Mouse (Mus musculus) kidney, postnatal 0 days (tissue): ENCODE results near the gene Ppfibp2. TPM values are rescaled to one million over a fixed set of nuclear protein-coding genes. Genes with fewer than 3 reads are reported as not detected.

Experiments used
- ATAC-seq: fragments of 200-750 bp; cut with Nextera tagmentation; replicated peaks from 2 replicates; pipeline ENCODE4 v1.8.0; 2017; ENCODE audit warnings: low read depth, moderate number of reproducible peaks, moderate TSS enrichment, moderate library complexity; ENCODE audit not compliant: low FRiP score
- DNase-seq: peaks from one replicate; pipeline ENCODE4 v3.0.0-alpha.2; 2016; ENCODE audit warnings: low spot score
- H3K27ac ChIP-seq: fragments of 300-500 bp; sonication (generic); 2 replicates; pipeline ENCODE4 v1.5.1; 2014; ENCODE audit warnings: mild to moderate bottlenecking
- H3K27me3 ChIP-seq: fragments of 300-500 bp; sonication (generic); 2 replicates; pipeline ENCODE4 v1.6.1; 2014; ENCODE audit warnings: low read length, mixed read lengths; ENCODE audit not compliant: insufficient read depth
- H3K36me3 ChIP-seq: fragments of 300-500 bp; sonication (generic); 2 replicates; pipeline ENCODE4 v1.6.1; 2014; ENCODE audit warnings: low read length, mixed read lengths; ENCODE audit not compliant: insufficient read depth
- H3K4me1 ChIP-seq: fragments of 300-500 bp; sonication (generic); replicated peaks from 2 replicates; pipeline ENCODE4 v1.6.1; 2014; ENCODE audit warnings: antibody characterized with exemption, low read length, mixed read lengths; ENCODE audit not compliant: insufficient read depth
- H3K4me2 ChIP-seq: fragments of 300-500 bp; sonication (generic); 2 replicates; pipeline ENCODE4 v1.6.1; 2014; ENCODE audit warnings: mild to moderate bottlenecking, low read length, moderate library complexity, mixed read lengths
- H3K4me3 ChIP-seq: fragments of 300-500 bp; sonication (generic); replicated peaks from 2 replicates; pipeline ENCODE4 v1.5.1; 2014; ENCODE audit warnings: low read depth, low read length
- H3K9ac ChIP-seq: fragments of 300-500 bp; sonication (generic); 2 replicates; pipeline ENCODE4 v1.6.1; 2014; ENCODE audit warnings: low read depth, low read length
- H3K9me3 ChIP-seq: fragments of 300-500 bp; sonication (generic); replicated peaks from 2 replicates; pipeline ENCODE4 v1.6.1; 2016; ENCODE audit warnings: low read length, inconsistent platforms, mixed read lengths
- CTCF ChIP-seq: IDR thresholded peaks from 2 replicates; pipeline ENCODE4 v1.5.1; 2016; ENCODE audit warnings: antibody characterized with exemption, low read depth, mild to moderate bottlenecking, moderate library complexity
- WGBS: fragments of 180-500 bp; shearing (Covaris S2); extraction: QIAGEN DNeasy Blood & Tissue Kit; methylation state at CpG from one replicate; pipeline ENCODE4 v1.1.7; 2014; 5-methylcytosine and 5-hydroxymethylcytosine counted together
- polyA plus RNA-seq: library from polyadenylated mRNA; unstranded; fragments of >200 nt; fragmentation: Nextera tagmentation; extraction: Ambion mirVana; gene quantifications from 2 replicates; pipeline ENCODE4 v1.2.1, GENCODE M21; 2015

Gene Ppfibp2
- polyA plus RNA-seq, 1 experiment from 2014 or later: 8.3 TPM

- Histone ChIP-seq H3K9me3 (no peaks in the 10 kb centered on the region), H3K9ac (no peak overlapping the region), H3K27ac (no peak overlapping the region), H3K4me2 (no peak overlapping the region), H3K4me1 (no peaks in the 10 kb centered on the region), H3K27me3 (no peaks in the 10 kb centered on the region), H3K4me3 (no peak overlapping the region), H3K36me3 (no peaks in the 10 kb centered on the region)
- no peak for TF ChIP-seq CTCF
- WGBS: 62% methylated on average over 4 of the region's 4 CpGs
- ATAC-seq (0 out of 2 replicates have a peak, but pooled peaks have one; percentile 21), DNase-seq (no peak)
Measured at GRCm38 (mm10) chr7:107602505-107602904, 7.5 kb downstream of the Ppfibp2 start.

GRCm38 (mm10) chr7:107602913-107603312 is 7.9 kb downstream of the Ppfibp2 start:
- H3K9ac ChIP-seq: no peak overlapping the region
- ATAC-seq: peak; percentile 65; the same call in 1 of the 2 replicates
- no peaks in the 10 kb centered on the region for H3K27me3 ChIP-seq
- DNase-seq: peak; percentile 37
- no peaks in the 10 kb centered on the region for H3K4me1 ChIP-seq
- no peaks in the 10 kb centered on the region for H3K9me3 ChIP-seq
- WGBS: 37% methylated on average over 6 of the region's 6 CpGs
- no peak overlapping the region for H3K4me2 ChIP-seq
- H3K4me3 ChIP-seq: no peak overlapping the region
- H3K27ac ChIP-seq: no peak overlapping the region
- H3K36me3 ChIP-seq: no peaks in the 10 kb centered on the region
- TF ChIP-seq CTCF: no peak

- ATAC-seq: no peak
- TF ChIP-seq CTCF: no peak
- no peak overlapping the region for H3K4me2 ChIP-seq
Measured at GRCm38 (mm10) chr7:107607766-107608165, 12.8 kb downstream of the Ppfibp2 start.

GRCm38 (mm10) chr7:107609622-107610255 is 14.7 kb downstream of the Ppfibp2 start:
- Histone ChIP-seq H3K9me3 (no peaks in the 10 kb centered on the region), H3K4me3 (no peak overlapping the region), H3K27me3 (no peaks in the 10 kb centered on the region), H3K9ac (no peak overlapping the region), H3K27ac (no peak overlapping the region), H3K4me1 (no peaks in the 10 kb centered on the region), H3K36me3 (no peaks in the 10 kb centered on the region), H3K4me2 (no peak overlapping the region)
- no peak for TF ChIP-seq CTCF
- 78% methylated on average over 2 of the region's 2 CpGs for WGBS
- ATAC-seq (no peak), DNase-seq (no peak)

More at GRCm38 (mm10) chr7:107607766-107608165, 12.8 kb downstream of the Ppfibp2 start:
- H3K27ac ChIP-seq: no peak overlapping the region
- no peak for DNase-seq
- WGBS: 90% methylated on average over 1 of the region's 1 CpGs
- H3K9ac ChIP-seq: no peak overlapping the region
- H3K4me3 ChIP-seq: no peak overlapping the region
- no peaks in the 10 kb centered on the region for H3K27me3 ChIP-seq
- H3K4me1 ChIP-seq: no peaks in the 10 kb centered on the region
- H3K9me3 ChIP-seq: no peaks in the 10 kb centered on the region
- no peaks in the 10 kb centered on the region for H3K36me3 ChIP-seq

- 83% methylated on average over 5 of the region's 5 CpGs for WGBS
- no peak for DNase-seq
- no peak for ATAC-seq
Measured at GRCm38 (mm10) chr7:107610880-107611279, 15.9 kb downstream of the Ppfibp2 start.

GRCm38 (mm10) chr7:107618028-107618992 is 23.3 kb downstream of the Ppfibp2 start:
- Histone ChIP-seq H3K36me3 (no peaks in the 10 kb centered on the region), H3K9me3 (no peaks in the 10 kb centered on the region), H3K4me1 (no peaks in the 10 kb centered on the region), H3K27me3 (no peaks in the 10 kb centered on the region), H3K4me3 (no peak overlapping the region), H3K9ac (no peak overlapping the region), H3K27ac (no peak overlapping the region), H3K4me2 (no peak overlapping the region)
- DNase-seq: no peak
- WGBS: 34% methylated on average over 10 of the region's 11 CpGs
- ATAC-seq: no peak
- no peak for TF ChIP-seq CTCF

More at GRCm38 (mm10) chr7:107610880-107611279, 15.9 kb downstream of the Ppfibp2 start:
- Histone ChIP-seq H3K4me1 (no peaks in the 10 kb centered on the region), H3K4me2 (no peak overlapping the region), H3K9me3 (no peaks in the 10 kb centered on the region), H3K27me3 (no peaks in the 10 kb centered on the region), H3K27ac (no peak overlapping the region), H3K4me3 (no peak overlapping the region), H3K36me3 (no peaks in the 10 kb centered on the region), H3K9ac (no peak overlapping the region)
- TF ChIP-seq CTCF: no peak
